Mouse (Mus musculus) kidney, adult 2 months (tissue): Measurements from ENCODE around the gene Snrpa. TPM values are rescaled to one million over a fixed set of nuclear protein-coding genes. Genes with fewer than 3 reads are reported as not detected.

Experiments used
- DNase-seq: peaks from one replicate; pipeline ENCODE4 v3.0.0; 2021
- H3K27ac ChIP-seq: fragments of 200-500 bp; 2 replicates; pipeline ENCODE4 v1.5.1; 2012; ENCODE audit warnings: low read depth, low read length, control low read depth, inconsistent platforms; ENCODE audit not compliant: insufficient read depth
- H3K27me3 ChIP-seq: fragments of 200-500 bp; replicated peaks from 2 replicates; pipeline ENCODE4 v1.6.1; 2012; ENCODE audit warnings: mild to moderate bottlenecking, moderate library complexity, low read length, inconsistent platforms; ENCODE audit not compliant: control insufficient read depth, insufficient read depth
- H3K36me3 ChIP-seq: fragments of 200-500 bp; 2 replicates; pipeline ENCODE4 v1.6.1; 2012; ENCODE audit warnings: mild to moderate bottlenecking, moderate library complexity, low read length, inconsistent platforms; ENCODE audit not compliant: control insufficient read depth, insufficient read depth
- H3K4me1 ChIP-seq: fragments of 200-500 bp; 2 replicates; pipeline ENCODE4 v1.6.1; 2011; ENCODE audit warnings: low read length; ENCODE audit not compliant: control insufficient read depth, insufficient read depth
- H3K4me3 ChIP-seq: fragments of 200-500 bp; 2 replicates; pipeline ENCODE4 v1.5.1; 2011; ENCODE audit warnings: mild to moderate bottlenecking, low read depth, low read length, control low read depth; ENCODE audit not compliant: insufficient read depth
- CTCF ChIP-seq: fragments of 200-500 bp; conservative IDR thresholded peaks from 2 replicates; pipeline ENCODE4 v1.5.1; 2011; ENCODE audit warnings: low read depth, mild to moderate bottlenecking, control low read depth, low read length, moderate library complexity, mixed read lengths; ENCODE audit not compliant: insufficient read depth, insufficient read length
- POLR2A ChIP-seq: fragments of 200-500 bp; IDR thresholded peaks from one replicate; pipeline ENCODE4 v1.6.1; 2011; ENCODE audit warnings: low read depth, low read length, control low read depth
- WGBS: fragments of 180-500 bp; shearing (Covaris S2); methylation state at CpG from one replicate; pipeline ENCODE4 v1.1.7; 2018; 5-methylcytosine and 5-hydroxymethylcytosine counted together
- polyA plus RNA-seq: library from polyadenylated mRNA; depleted of rRNA; stranded (reverse); fragments of >200 nt; gene quantifications from 2 replicates; pipeline ENCODE4 v1.2.3, GENCODE M21; 2012

Snrpa gene
- polyA plus RNA-seq, 1 experiment: 127 TPM

GRCm38 (mm10) chr7:27222538-27222937 lies 26.5 kb upstream of the Snrpa start:
- Histone ChIP-seq H3K27me3 (no peaks in the 10 kb centered on the region), H3K27ac (no peak overlapping the region), H3K36me3 (no peaks in the 10 kb centered on the region), H3K4me3 (no peak overlapping the region), H3K4me1 (peaks cover 15% of the 10 kb centered on the region)
- no peak for DNase-seq
- WGBS: 74% methylated on average over 1 of the region's 1 CpGs
- TF ChIP-seq CTCF (no peak), POLR2A (no peak)

- no peaks in the 10 kb centered on the region for H3K36me3 ChIP-seq
- no peaks in the 10 kb centered on the region for H3K27me3 ChIP-seq
- TF ChIP-seq POLR2A (no peak), CTCF (no peak)
- no peak for DNase-seq
- 55% methylated on average over 6 of the region's 6 CpGs for WGBS
- no peak overlapping the region for H3K27ac ChIP-seq
- peaks cover 15% of the 10 kb centered on the region for H3K4me1 ChIP-seq
- no peak overlapping the region for H3K4me3 ChIP-seq
Observed at GRCm38 (mm10) chr7:27221939-27222338, 25.9 kb upstream of the Snrpa start.

- DNase-seq: peak; percentile 47
Observed at GRCm38 (mm10) chr7:27219937-27220336, 23.9 kb upstream of the Snrpa start.

GRCm38 (mm10) chr7:27218586-27218985 lies 22.5 kb upstream of the Snrpa start:
- DNase-seq: no peak
- TF ChIP-seq POLR2A (no peak), CTCF (no peak)

More at GRCm38 (mm10) chr7:27219937-27220336, 23.9 kb upstream of the Snrpa start:
- Histone ChIP-seq H3K36me3 (no peaks in the 10 kb centered on the region), H3K4me3 (no peak overlapping the region), H3K27ac (no peak overlapping the region), H3K4me1 (peaks cover 3% of the 10 kb centered on the region; the same call in 1 of the 2 replicates), H3K27me3 (no peaks in the 10 kb centered on the region)
- WGBS: 57% methylated on average over 11 of the region's 11 CpGs
- TF ChIP-seq CTCF (no peak), POLR2A (no peak)

GRCm38 (mm10) chr7:27212626-27213025 lies 16.6 kb upstream of the Snrpa start:
- Histone ChIP-seq H3K27me3 (no peaks in the 10 kb centered on the region), H3K4me1 (no peaks in the 10 kb centered on the region), H3K36me3 (no peaks in the 10 kb centered on the region; the same call in 1 of the 2 replicates), H3K27ac (no peak overlapping the region), H3K4me3 (no peak overlapping the region)
- DNase-seq: no peak
- TF ChIP-seq POLR2A (no peak), CTCF (no peak)
- WGBS: 82% methylated on average over 2 of the region's 2 CpGs

More at GRCm38 (mm10) chr7:27218586-27218985, 22.5 kb upstream of the Snrpa start:
- WGBS: 74% methylated on average over 7 of the region's 7 CpGs
- no peak overlapping the region for H3K27ac ChIP-seq
- no peak overlapping the region for H3K4me3 ChIP-seq
- H3K27me3 ChIP-seq: no peaks in the 10 kb centered on the region
- no peaks in the 10 kb centered on the region for H3K36me3 ChIP-seq
- H3K4me1 ChIP-seq: no peaks in the 10 kb centered on the region

GRCm38 (mm10) chr7:27203730-27204449 lies 7.8 kb upstream of the Snrpa start:
- WGBS: 70% methylated on average over 8 of the region's 8 CpGs
- no peaks in the 10 kb centered on the region for H3K27me3 ChIP-seq
- no peak overlapping the region for H3K4me3 ChIP-seq
- H3K36me3 ChIP-seq: no peaks in the 10 kb centered on the region
- peak overlapping the region; percentile 24; the same call in 1 of the 2 replicates for H3K27ac ChIP-seq
- TF ChIP-seq POLR2A (no peak), CTCF (no peak)
- H3K4me1 ChIP-seq: peaks cover 3% of the 10 kb centered on the region; the same call in 1 of the 2 replicates
- DNase-seq: peak; percentile 59

- TF ChIP-seq CTCF (no peak), POLR2A (no peak)
- no peak overlapping the region for H3K4me3 ChIP-seq
- H3K4me1 ChIP-seq: peaks cover 5% of the 10 kb centered on the region; the same call in 1 of the 2 replicates
- DNase-seq: no peak
- H3K27ac ChIP-seq: no peak overlapping the region
- no peaks in the 10 kb centered on the region for H3K27me3 ChIP-seq
- 94% methylated on average over 8 of the region's 8 CpGs for WGBS
- H3K36me3 ChIP-seq: no peaks in the 10 kb centered on the region
Observed at GRCm38 (mm10) chr7:27198779-27199178, 2.7 kb upstream of the Snrpa start.
